Mouse (Mus musculus) ES-E14 (cell line): ENCODE results near the gene Abcc3.

Experiments used
- CHD2 ChIP-seq: IDR thresholded peaks from 2 replicates; pipeline ENCODE4 v1.6.1; 2014; ENCODE audit warnings: mild to moderate bottlenecking, low read depth, low read length, inconsistent platforms
- HCFC1 ChIP-seq: IDR thresholded peaks from 2 replicates; pipeline ENCODE4 v1.6.1; 2012; ENCODE audit warnings: low read length, inconsistent platforms, borderline replicate concordance; ENCODE audit not compliant: insufficient read depth
- MAFK ChIP-seq: IDR thresholded peaks from 2 replicates; pipeline ENCODE4 v1.6.1; 2014; ENCODE audit warnings: mild to moderate bottlenecking, low read depth, low read length, inconsistent platforms; ENCODE audit not compliant: insufficient read depth
- ZC3H11A ChIP-seq: IDR thresholded peaks from 2 replicates; pipeline ENCODE4 v1.6.1; 2012; ENCODE audit warnings: low read depth, mild to moderate bottlenecking, inconsistent platforms, low read length, borderline replicate concordance
- ZNF384 ChIP-seq: IDR thresholded peaks from 2 replicates; pipeline ENCODE4 v1.6.1; 2012; ENCODE audit warnings: low read depth, low read length, inconsistent platforms

GRCm38 (mm10) chr11:94327693-94328643 lies 64.8 kb downstream of the Abcc3 start, which contains the start of gene Ankrd40:
- TF ChIP-seq MAFK: no peak
- TF ChIP-seq ZC3H11A: no peak
- no peak for TF ChIP-seq CHD2
- peak; percentile 86 for TF ChIP-seq HCFC1
- TF ChIP-seq ZNF384: peak; percentile 82; the same call in 1 of the 2 replicates
